Mouse (Mus musculus) liver, embryonic 14.5 days (tissue): ENCODE data around the gene Col6a6. TPM values are rescaled to one million over a fixed set of nuclear protein-coding genes. Genes with fewer than 3 reads are reported as not detected.

ENCODE experiments used
- ATAC-seq: fragments of 200-750 bp; cut with Nextera tagmentation; 2 replicates; pipeline ENCODE4 v1.8.0; 2017; ENCODE audit warnings: moderate number of reproducible peaks, mild to moderate bottlenecking, moderate library complexity; ENCODE audit not compliant: insufficient read depth
- DNase-seq, 3 experiments: peaks; one replicate each; pipeline ENCODE4 v3.0.0-alpha.2; 2012 to 2013; ENCODE audit warnings: low read depth in 3 of 3, low spot score in 3 of 3
- H3K27ac ChIP-seq: fragments of 300-500 bp; sonication (generic); 2 replicates; pipeline ENCODE4 v1.5.1; 2014; ENCODE audit warnings: moderate library complexity, mild to moderate bottlenecking, control low read depth, inconsistent platforms
- H3K27me3 ChIP-seq: fragments of 300-500 bp; sonication (generic); 2 replicates; pipeline ENCODE4 v1.6.1; 2014; ENCODE audit warnings: mild to moderate bottlenecking, low read length, moderate library complexity; ENCODE audit not compliant: control insufficient read depth, insufficient read depth
- H3K36me3 ChIP-seq: fragments of 300-500 bp; sonication (generic); replicated peaks from 2 replicates; pipeline ENCODE4 v1.6.1; 2014; ENCODE audit warnings: low read depth; ENCODE audit not compliant: control insufficient read depth, insufficient read depth
- H3K4me1 ChIP-seq, 2 experiments: fragments of 200-500 bp in 1 of 2; fragments of 300-500 bp in 1 of 2; sonication (generic) in 1 of 2; replicated peaks; 2 replicates each; pipeline ENCODE4 v1.6.1; 2012 to 2014; ENCODE audit warnings: antibody characterized with exemption in 1 of 2, inconsistent platforms in 1 of 2, low read length in 1 of 2; ENCODE audit not compliant: control insufficient read depth in 2 of 2, insufficient read depth in 2 of 2
- H3K4me2 ChIP-seq: fragments of 300-500 bp; sonication (generic); 2 replicates; pipeline ENCODE4 v1.6.1; 2014; ENCODE audit warnings: low read depth, mild to moderate bottlenecking, control low read depth, moderate library complexity
- H3K4me3 ChIP-seq, 2 experiments: fragments of 200-500 bp in 1 of 2; fragments of 300-500 bp in 1 of 2; sonication (generic) in 1 of 2; 2 replicates each; pipeline ENCODE4 v1.5.1; 2012 to 2014; ENCODE audit warnings: low read depth in 2 of 2, low read length in 2 of 2, mild to moderate bottlenecking in 2 of 2, control low read depth in 1 of 2, inconsistent platforms in 1 of 2, moderate library complexity in 1 of 2; ENCODE audit not compliant: insufficient read depth in 1 of 2
- H3K9ac ChIP-seq: fragments of 300-500 bp; sonication (generic); replicated peaks from 2 replicates; pipeline ENCODE4 v1.6.1; 2014; ENCODE audit warnings: mild to moderate bottlenecking, control low read depth, moderate library complexity
- H3K9me3 ChIP-seq: fragments of 300-500 bp; sonication (generic); 2 replicates; pipeline ENCODE4 v1.6.1; 2016; ENCODE audit warnings: low read length, mixed read lengths; ENCODE audit not compliant: control insufficient read depth
- CTCF ChIP-seq: IDR thresholded peaks from 2 replicates; pipeline ENCODE4 v1.5.1; 2016; ENCODE audit warnings: antibody characterized with exemption, low read depth, control low read depth
- EP300 ChIP-seq: IDR thresholded peaks from 2 replicates; pipeline ENCODE4 v1.6.1; 2016; ENCODE audit warnings: antibody characterized with exemption, low read depth
- WGBS: fragments of 180-500 bp; shearing (Covaris S2); extraction: QIAGEN DNeasy Blood & Tissue Kit; methylation state at CpG from one replicate; pipeline ENCODE4 v1.1.7; 2014; ENCODE audit not compliant: insufficient replicate concordance; 5-methylcytosine and 5-hydroxymethylcytosine counted together
- polyA plus RNA-seq, 2 experiments: library from polyadenylated mRNA; depleted of rRNA in 1 of 2; stranded (reverse) in 1 of 2; unstranded in 1 of 2; fragments of >200 nt; fragmentation: Nextera tagmentation in 1 of 2; extraction: Ambion mirVana in 1 of 2; gene quantifications; 2 replicates each; pipeline versions ENCODE4 v1.2.1 to v1.2.3; 2012 to 2014

Col6a6 gene
- polyA plus RNA-seq, 2 experiments: 0.15 to 0.18 TPM

DNA sequence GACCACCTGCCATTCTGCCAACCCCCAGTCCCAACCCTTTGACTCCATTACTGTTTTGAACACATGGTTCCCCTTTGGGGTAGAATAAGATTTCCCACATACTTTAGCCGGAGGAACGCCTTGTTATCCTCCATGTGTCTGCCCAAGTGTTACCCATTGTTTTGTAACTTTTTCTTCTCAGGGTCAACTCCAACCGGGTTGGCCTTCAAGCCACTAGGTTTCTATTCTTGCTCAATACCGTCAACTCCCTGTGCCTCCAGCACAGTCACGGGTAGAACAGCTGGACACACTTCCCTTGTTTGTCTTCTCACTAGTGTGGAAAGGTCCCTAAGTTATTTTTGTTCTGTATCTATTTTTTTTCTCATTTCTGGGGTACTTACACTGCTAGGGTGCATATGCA is 69.1 kb downstream of the Col6a6 start:
- ATAC-seq: no peak
- H3K4me3 ChIP-seq: no peak overlapping the region
- no peak overlapping the region for H3K9ac ChIP-seq
- no peaks in the 10 kb centered on the region for H3K36me3 ChIP-seq
- 62% methylated on average over 5 of the region's 5 CpGs for WGBS
- H3K27me3 ChIP-seq: no peaks in the 10 kb centered on the region
- no peak for TF ChIP-seq CTCF
- H3K27ac ChIP-seq: no peak overlapping the region
- no peak for DNase-seq
- no peak overlapping the region for H3K4me2 ChIP-seq
- H3K4me1 ChIP-seq: no peaks in the 10 kb centered on the region
- H3K9me3 ChIP-seq: no peaks in the 10 kb centered on the region

DNA sequence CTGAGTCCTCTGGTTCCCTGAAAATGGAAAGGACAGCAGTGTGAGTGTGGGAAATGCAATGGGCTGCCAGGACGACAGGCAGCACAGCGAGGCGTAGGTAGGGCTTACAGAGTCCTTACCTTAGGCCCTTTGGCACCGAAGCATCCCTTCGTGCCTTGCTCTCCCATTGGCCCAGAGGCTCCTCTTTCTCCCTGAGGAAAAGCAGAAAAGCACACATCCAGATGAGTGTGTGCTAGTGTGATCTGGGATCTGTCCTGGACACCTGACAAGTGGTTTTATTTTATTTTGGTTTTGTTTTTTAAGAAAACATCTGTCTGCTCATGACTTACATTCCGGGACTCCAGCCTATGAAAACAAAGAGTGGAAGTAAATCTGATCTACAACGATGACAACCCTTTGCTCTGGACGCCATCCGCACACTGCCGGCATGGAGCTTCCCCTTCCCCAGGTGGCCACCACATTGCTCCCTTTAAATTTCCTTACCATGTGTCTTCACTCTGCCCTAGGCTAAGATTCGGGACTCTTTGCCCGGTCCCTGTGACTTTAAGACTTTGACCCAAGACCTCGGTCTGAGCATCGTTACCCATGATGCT is 69.7 kb downstream of the Col6a6 start:
- Histone ChIP-seq H3K4me2 (no peak overlapping the region), H3K4me3 (no peak overlapping the region), H3K27ac (no peak overlapping the region), H3K9ac (no peak overlapping the region), H3K9me3 (no peaks in the 10 kb centered on the region), H3K4me1 (no peaks in the 10 kb centered on the region), H3K27me3 (no peaks in the 10 kb centered on the region), H3K36me3 (no peaks in the 10 kb centered on the region)
- 78% methylated on average over 14 of the region's 14 CpGs for WGBS
- ATAC-seq (no peak), DNase-seq (no peak)
- no peak for TF ChIP-seq CTCF
- TF ChIP-seq EP300: no peak

- Histone ChIP-seq H3K9me3 (no peaks in the 10 kb centered on the region), H3K27me3 (no peaks in the 10 kb centered on the region), H3K27ac (no peak overlapping the region), H3K36me3 (no peaks in the 10 kb centered on the region), H3K4me1 (no peaks in the 10 kb centered on the region), H3K4me2 (no peak overlapping the region), H3K4me3 (no peak overlapping the region), H3K9ac (no peak overlapping the region)
- ATAC-seq: no peak
- TF ChIP-seq EP300: no peak
- 24% methylated on average over 1 of the region's 1 CpGs for WGBS
- no peak for DNase-seq
These were observed 73.7 kb downstream of the Col6a6 start for GRCm38 (mm10) chr9:105754256-105754655.

GRCm38 (mm10) chr9:105745861-105746260 is 82.1 kb downstream of the Col6a6 start:
- 65% methylated on average over 3 of the region's 3 CpGs for WGBS
- H3K27ac ChIP-seq: no peak overlapping the region
- DNase-seq (no peak), ATAC-seq (no peak)
- H3K27me3 ChIP-seq: no peaks in the 10 kb centered on the region
- H3K9me3 ChIP-seq: no peaks in the 10 kb centered on the region
- no peaks in the 10 kb centered on the region for H3K4me1 ChIP-seq
- no peak overlapping the region for H3K4me2 ChIP-seq
- no peak overlapping the region for H3K4me3 ChIP-seq
- no peak overlapping the region for H3K9ac ChIP-seq
- H3K36me3 ChIP-seq: no peaks in the 10 kb centered on the region
- TF ChIP-seq EP300 (no peak), CTCF (no peak)

- no peak overlapping the region for H3K27ac ChIP-seq
- H3K9me3 ChIP-seq: no peaks in the 10 kb centered on the region
- no peak overlapping the region for H3K9ac ChIP-seq
- ATAC-seq: no peak
- no peak for DNase-seq
- WGBS: 48% methylated on average over 2 of the region's 2 CpGs
- H3K36me3 ChIP-seq: no peaks in the 10 kb centered on the region
- H3K4me3 ChIP-seq: no peak overlapping the region
- TF ChIP-seq EP300 (no peak), CTCF (no peak)
- H3K4me1 ChIP-seq: no peaks in the 10 kb centered on the region
- H3K4me2 ChIP-seq: no peak overlapping the region
- no peaks in the 10 kb centered on the region for H3K27me3 ChIP-seq
These were observed 87.5 kb downstream of the Col6a6 start for GRCm38 (mm10) chr9:105740413-105740812.
